Mouse (Mus musculus) C2C12 (cell line): ENCODE data around the gene Kcnt1.

Experiments
- CEBPB ChIP-seq: IDR thresholded peaks from one replicate; pipeline ENCODE4 v1.6.1; 2011; ENCODE audit warnings: low read depth, mild to moderate bottlenecking, control low read depth, moderate library complexity
- CTCF ChIP-seq: IDR thresholded peaks from one replicate; pipeline ENCODE4 v1.5.1; 2011; ENCODE audit not compliant: control insufficient read depth, insufficient read depth, insufficient read length
- MAX ChIP-seq: IDR thresholded peaks from one replicate; pipeline ENCODE4 v1.6.1; 2011; ENCODE audit warnings: mild to moderate bottlenecking, control low read depth
- MYOD1 ChIP-seq: IDR thresholded peaks from one replicate; pipeline ENCODE4 v1.6.1; 2011; ENCODE audit warnings: low read depth; ENCODE audit not compliant: control insufficient read depth, insufficient read length
- USF1 ChIP-seq: IDR thresholded peaks from one replicate; pipeline ENCODE4 v1.6.1; 2011; ENCODE audit warnings: low read depth, mild to moderate bottlenecking, control low read depth, moderate library complexity

- no peak for TF ChIP-seq MAX
- TF ChIP-seq USF1 = no peak
- no peak for TF ChIP-seq CTCF
- TF ChIP-seq CEBPB = no peak
- TF ChIP-seq MYOD1 = no peak
These were observed 15.0 kb downstream of the Kcnt1 start for GRCm38 (mm10) chr2:25878516-25878915.
